Mouse (Mus musculus): ENCODE results near the gene Diaph2.

GRCm38 (mm10) chrX:129766811-129767210 lies 17.3 kb downstream of the Diaph2 start:
- TF ChIP-seq CTCF (IDR thresholded peaks at IDR 0.05; ENCODE audit: low read depth, low read length) (no peak), TAL1 (conservative IDR thresholded peaks at IDR 0.05; ENCODE audit: low read depth, low read length) (no peak)
